Mouse (Mus musculus) hindbrain, embryonic 15.5 days (tissue): ENCODE measurements around the gene Coro2b. TPM values are rescaled to one million over a fixed set of nuclear protein-coding genes. Genes with fewer than 3 reads are reported as not detected.
A peak's percentile ranks its signal among the peaks of the same experiment; 100 is the strongest.

ENCODE experiments used
- ATAC-seq: fragments of 200-750 bp; cut with Nextera tagmentation; 2 replicates; pipeline ENCODE4 v1.8.0; 2017; ENCODE audit warnings: low read depth, moderate number of reproducible peaks, moderate TSS enrichment; ENCODE audit not compliant: low FRiP score
- H3K27ac ChIP-seq: fragments of 300-500 bp; sonication (generic); replicated peaks from 2 replicates; pipeline ENCODE4 v1.5.1; 2015; ENCODE audit warnings: mild to moderate bottlenecking, inconsistent platforms
- H3K27me3 ChIP-seq: fragments of 300-500 bp; sonication (generic); 2 replicates; pipeline ENCODE4 v1.6.1; 2015; ENCODE audit warnings: control low read depth, inconsistent platforms
- H3K36me3 ChIP-seq: fragments of 300-500 bp; sonication (generic); 2 replicates; pipeline ENCODE4 v1.6.1; 2015; ENCODE audit warnings: control low read depth, inconsistent platforms
- H3K4me1 ChIP-seq: fragments of 300-500 bp; sonication (generic); replicated peaks from 2 replicates; pipeline ENCODE4 v1.6.1; 2015; ENCODE audit warnings: control low read depth, inconsistent platforms
- H3K4me2 ChIP-seq: fragments of 300-500 bp; sonication (generic); 2 replicates; pipeline ENCODE4 v1.6.1; 2015; ENCODE audit warnings: moderate library complexity, mild to moderate bottlenecking, inconsistent platforms
- H3K4me3 ChIP-seq: fragments of 300-500 bp; sonication (generic); 2 replicates; pipeline ENCODE4 v1.5.1; 2015; ENCODE audit warnings: mild to moderate bottlenecking, inconsistent platforms
- H3K9ac ChIP-seq: fragments of 300-500 bp; sonication (generic); 2 replicates; pipeline ENCODE4 v1.6.1; 2015; ENCODE audit warnings: inconsistent platforms
- H3K9me3 ChIP-seq: fragments of 300-500 bp; sonication (generic); 2 replicates; pipeline ENCODE4 v1.6.1; 2016; ENCODE audit warnings: control low read depth, inconsistent platforms
- WGBS: fragments of 180-500 bp; shearing (Covaris S2); methylation state at CpG from one replicate; pipeline ENCODE4 v1.1.7; 2015; 5-methylcytosine and 5-hydroxymethylcytosine counted together
- polyA plus RNA-seq: library from polyadenylated mRNA; unstranded; fragments of >200 nt; fragmentation: Nextera tagmentation; extraction: Ambion mirVana; gene quantifications from 2 replicates; pipeline ENCODE4 v1.2.1, GENCODE M21; 2015

Gene Coro2b
- polyA plus RNA-seq, 1 experiment from 2014 or later, result 48.3 TPM

DNA sequence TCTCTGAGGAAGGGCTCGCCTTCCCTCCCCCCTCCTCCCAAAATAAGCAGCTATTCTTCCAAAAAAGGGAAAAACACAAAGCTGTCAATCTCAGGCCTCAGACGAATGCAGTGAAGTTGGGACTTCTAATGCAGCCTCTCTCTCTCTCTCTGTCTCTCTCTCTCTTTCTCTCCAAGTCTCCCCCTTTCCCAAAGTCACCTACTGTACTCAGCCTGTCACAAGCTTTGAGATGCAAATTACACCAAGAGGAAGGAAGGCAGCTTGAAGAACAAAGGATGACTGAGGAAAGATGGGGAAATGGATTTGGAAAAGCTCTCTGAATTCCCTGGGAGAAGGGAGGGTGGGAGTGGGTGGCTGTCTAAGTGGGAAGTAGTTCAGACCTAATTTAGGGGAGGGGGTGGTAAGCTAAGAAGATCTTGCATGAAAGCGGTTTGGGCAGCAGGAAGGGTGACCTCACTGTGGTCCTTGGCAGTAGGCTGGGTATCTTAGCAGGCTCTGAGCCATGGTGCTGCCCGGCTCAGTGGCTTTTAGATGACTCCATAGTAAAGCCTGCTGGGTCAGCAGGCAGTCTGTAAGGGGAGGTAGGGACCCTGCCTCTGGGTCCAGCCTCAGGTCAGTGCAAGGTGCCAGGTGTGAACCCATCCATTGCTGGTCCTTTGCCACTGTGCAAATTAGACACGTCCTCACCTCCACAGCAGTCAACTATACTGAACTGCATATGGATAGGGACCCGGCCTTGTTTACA, 55.8 kb downstream of the Coro2b start:
- Histone ChIP-seq H3K27me3 (no peaks in the 10 kb centered on the region), H3K4me1 (peaks cover 41% of the 10 kb centered on the region), H3K27ac (peak overlapping the region; percentile 49; the same call in 1 of the 2 replicates), H3K9me3 (no peaks in the 10 kb centered on the region), H3K36me3 (no peaks in the 10 kb centered on the region), H3K4me3 (no peak overlapping the region), H3K4me2 (no peak overlapping the region), H3K9ac (no peak overlapping the region)
- ATAC-seq, result 0 out of 2 replicates have a peak, but pooled peaks have one; percentile 24
- 44% methylated on average over 6 of the region's 6 CpGs for WGBS

DNA sequence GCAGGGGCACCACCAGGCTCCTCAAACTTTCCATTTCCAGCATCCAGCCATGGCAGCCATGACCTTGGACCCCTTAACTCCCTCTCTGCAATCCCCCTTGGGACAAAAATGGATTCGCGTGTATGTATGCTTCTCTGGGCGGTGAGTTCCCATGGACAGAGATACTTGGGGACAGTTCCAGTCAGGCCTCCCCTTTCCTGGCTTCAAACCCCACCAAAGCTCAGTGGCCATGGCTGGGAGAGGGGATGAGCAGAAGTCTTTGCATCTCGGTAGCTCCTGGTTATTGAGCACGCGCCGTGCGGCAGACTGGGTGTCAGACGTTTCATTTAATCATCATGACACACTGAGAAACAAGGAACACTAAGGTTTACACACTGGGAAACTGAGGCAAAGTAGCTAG, 56.7 kb downstream of the Coro2b start:
- Histone ChIP-seq H3K4me2 (no peak overlapping the region), H3K27me3 (no peaks in the 10 kb centered on the region), H3K9me3 (no peaks in the 10 kb centered on the region), H3K4me3 (no peak overlapping the region), H3K36me3 (no peaks in the 10 kb centered on the region), H3K9ac (no peak overlapping the region), H3K27ac (no peak overlapping the region), H3K4me1 (peaks cover 41% of the 10 kb centered on the region)
- 74% methylated on average over 9 of the region's 9 CpGs for WGBS
- no peak for ATAC-seq

DNA sequence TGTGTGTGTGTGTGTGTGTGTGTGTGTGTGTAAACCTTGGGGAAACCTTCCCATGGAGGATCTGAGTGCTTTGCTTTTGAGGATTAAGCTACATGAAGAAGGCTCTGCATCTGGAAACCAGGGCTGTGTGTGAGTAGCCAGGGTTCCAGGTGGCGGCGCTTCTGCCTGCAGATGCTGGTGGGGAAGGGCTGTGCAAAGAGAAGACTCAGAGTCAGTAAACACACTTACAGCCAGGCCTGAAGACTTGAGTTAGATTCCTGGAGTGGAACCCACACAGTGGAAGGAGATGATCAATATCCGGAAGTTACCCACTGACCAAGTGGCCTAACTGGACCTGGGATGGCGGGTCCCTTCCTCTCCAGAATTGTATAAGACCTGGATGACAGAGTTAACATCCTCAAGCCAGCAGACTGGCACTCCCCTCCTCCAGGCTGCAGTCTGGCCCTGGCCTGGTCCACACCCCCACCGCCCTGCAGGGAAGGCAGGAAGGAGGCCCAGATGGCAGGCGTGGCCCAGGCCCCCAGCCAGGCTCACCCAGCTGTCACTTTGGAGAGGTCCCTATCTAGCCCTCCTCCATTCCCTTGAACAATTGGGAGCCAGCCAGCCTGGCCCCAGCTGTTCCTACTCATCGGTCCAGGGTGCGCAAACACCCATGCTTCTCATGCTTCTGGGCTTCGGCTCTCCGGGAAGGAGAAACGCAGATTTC, 59.9 kb downstream of the Coro2b start:
- H3K4me3 ChIP-seq, result no peak overlapping the region
- H3K27ac ChIP-seq, result peak overlapping the region; percentile 37
- H3K4me2 ChIP-seq, result no peak overlapping the region
- no peak overlapping the region for H3K9ac ChIP-seq
- H3K27me3 ChIP-seq, result no peaks in the 10 kb centered on the region
- no peaks in the 10 kb centered on the region for H3K36me3 ChIP-seq
- no peaks in the 10 kb centered on the region for H3K9me3 ChIP-seq
- H3K4me1 ChIP-seq, result peaks cover 41% of the 10 kb centered on the region
- WGBS, result 40% methylated on average over 11 of the region's 11 CpGs
- peak; percentile 81 for ATAC-seq

DNA sequence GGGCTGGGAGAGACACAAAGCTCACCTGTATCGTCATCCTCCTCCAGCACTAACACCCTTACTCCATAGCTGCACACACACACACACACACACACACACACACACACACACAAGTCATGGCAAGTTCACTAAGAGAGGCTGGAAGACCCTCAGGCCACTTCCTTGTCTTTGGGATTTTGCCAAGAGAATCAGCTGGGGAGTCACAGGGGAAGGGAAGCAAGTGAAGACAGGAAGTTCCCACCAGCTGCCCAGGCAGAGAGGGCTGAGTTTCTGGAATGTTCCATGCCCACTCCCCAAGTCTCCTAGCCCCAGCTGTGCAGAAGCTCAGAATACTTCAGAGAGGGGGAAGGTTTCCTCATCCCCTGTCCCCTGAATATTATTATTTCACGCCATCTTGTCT, 62.6 kb downstream of the Coro2b start:
- no peak for ATAC-seq
- Histone ChIP-seq H3K27me3 (no peaks in the 10 kb centered on the region), H3K36me3 (no peaks in the 10 kb centered on the region), H3K4me2 (no peak overlapping the region), H3K9ac (no peak overlapping the region), H3K27ac (no peak overlapping the region), H3K4me1 (peaks cover 33% of the 10 kb centered on the region), H3K9me3 (no peaks in the 10 kb centered on the region), H3K4me3 (no peak overlapping the region)
- 89% methylated on average over 2 of the region's 2 CpGs for WGBS

DNA sequence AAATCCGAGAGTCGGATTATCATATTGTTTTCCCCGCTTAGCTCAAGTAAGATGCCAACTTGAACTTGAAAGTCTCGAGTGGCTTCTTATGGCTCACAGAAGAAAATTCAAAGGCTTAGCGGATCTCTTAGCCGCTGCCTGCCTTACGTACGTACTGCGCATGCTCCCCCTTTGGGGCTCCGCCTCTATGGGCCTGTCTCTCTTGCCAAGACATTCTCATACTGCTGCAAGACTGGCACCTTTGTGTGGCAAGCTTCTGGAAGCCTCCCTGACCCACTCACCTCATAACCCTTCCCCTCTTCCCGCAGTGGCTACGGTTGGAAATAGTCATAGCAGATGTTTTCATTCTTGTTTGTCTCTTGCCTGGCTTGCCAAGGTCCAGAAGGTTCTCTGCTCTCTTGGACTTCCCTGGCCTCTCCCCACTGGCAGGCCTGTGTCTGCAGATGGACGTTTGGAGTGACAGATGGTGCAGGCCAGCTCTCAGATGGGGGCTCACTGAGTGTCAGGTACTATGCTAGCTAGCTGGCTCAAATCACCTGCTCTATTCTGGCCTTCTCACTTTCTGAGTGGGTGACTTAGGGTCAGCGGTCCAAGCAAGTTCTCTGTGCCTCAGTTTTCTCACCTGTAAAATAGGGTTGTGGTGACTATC, 65.2 kb downstream of the Coro2b start:
- no peak for ATAC-seq
- no peak overlapping the region for H3K9ac ChIP-seq
- no peak overlapping the region for H3K27ac ChIP-seq
- H3K4me1 ChIP-seq, result peaks cover 34% of the 10 kb centered on the region
- no peaks in the 10 kb centered on the region for H3K27me3 ChIP-seq
- H3K9me3 ChIP-seq, result no peaks in the 10 kb centered on the region
- WGBS, result 78% methylated on average over 14 of the region's 14 CpGs
- no peak overlapping the region for H3K4me3 ChIP-seq
- H3K36me3 ChIP-seq, result no peaks in the 10 kb centered on the region
- no peak overlapping the region for H3K4me2 ChIP-seq

DNA sequence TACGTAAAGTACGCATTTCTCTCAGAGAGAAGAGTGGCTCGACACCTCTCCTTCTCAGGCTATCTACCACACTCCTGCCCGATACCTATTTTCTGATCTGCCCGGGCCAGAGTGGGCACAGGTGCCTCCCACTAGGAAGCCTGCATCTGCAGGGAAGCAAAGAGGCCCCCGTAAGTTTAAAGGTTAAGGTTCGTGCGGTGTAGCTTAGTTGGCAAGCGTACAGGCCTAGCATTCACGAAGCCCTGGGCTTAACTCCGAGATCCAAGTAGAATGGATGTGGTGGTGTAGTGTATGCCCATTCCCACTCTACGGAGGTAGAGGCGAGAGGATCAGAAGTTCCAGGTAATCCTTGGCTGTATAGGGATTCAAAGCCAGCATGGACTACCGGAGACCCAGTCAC, 65.8 kb downstream of the Coro2b start:
- 90% methylated on average over 14 of the region's 14 CpGs for WGBS
- no peaks in the 10 kb centered on the region for H3K27me3 ChIP-seq

DNA sequence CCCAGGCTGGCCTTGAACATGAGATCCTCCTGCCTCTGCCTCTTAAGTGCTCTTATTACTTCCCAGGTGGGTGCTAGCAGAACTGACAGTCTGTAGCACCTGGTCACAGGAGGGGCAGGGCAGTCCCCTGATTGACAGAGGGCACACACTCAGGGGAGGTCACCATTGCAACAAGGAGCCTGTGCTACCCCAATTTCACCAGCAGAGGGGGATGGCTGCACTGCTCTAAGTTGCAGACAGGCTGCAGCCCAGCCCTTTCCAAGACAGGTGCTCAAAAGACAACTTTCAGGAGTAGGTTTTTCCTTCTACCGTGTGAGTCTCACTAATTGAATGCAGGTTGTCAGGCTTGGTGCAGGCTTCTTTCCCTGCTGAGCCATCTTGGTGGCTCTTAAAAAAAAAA, 66.4 kb downstream of the Coro2b start:
- H3K27ac ChIP-seq, result no peak overlapping the region
- H3K4me2 ChIP-seq, result no peak overlapping the region
- no peaks in the 10 kb centered on the region for H3K9me3 ChIP-seq
- no peak overlapping the region for H3K9ac ChIP-seq
- H3K4me3 ChIP-seq, result no peak overlapping the region
- no peaks in the 10 kb centered on the region for H3K27me3 ChIP-seq
- peak; percentile 46; the same call in 1 of the 2 replicates for ATAC-seq
- no peaks in the 10 kb centered on the region for H3K36me3 ChIP-seq
- 22% methylated on average over 1 of the region's 1 CpGs for WGBS
- H3K4me1 ChIP-seq, result peaks cover 34% of the 10 kb centered on the region

More for the DNA sequence above, 65.8 kb downstream of the Coro2b start:
- no peak for ATAC-seq
- H3K9me3 ChIP-seq, result no peaks in the 10 kb centered on the region
- no peak overlapping the region for H3K9ac ChIP-seq
- no peak overlapping the region for H3K4me2 ChIP-seq
- H3K36me3 ChIP-seq, result no peaks in the 10 kb centered on the region
- no peak overlapping the region for H3K4me3 ChIP-seq
- H3K4me1 ChIP-seq, result peaks cover 34% of the 10 kb centered on the region
- no peak overlapping the region for H3K27ac ChIP-seq

DNA sequence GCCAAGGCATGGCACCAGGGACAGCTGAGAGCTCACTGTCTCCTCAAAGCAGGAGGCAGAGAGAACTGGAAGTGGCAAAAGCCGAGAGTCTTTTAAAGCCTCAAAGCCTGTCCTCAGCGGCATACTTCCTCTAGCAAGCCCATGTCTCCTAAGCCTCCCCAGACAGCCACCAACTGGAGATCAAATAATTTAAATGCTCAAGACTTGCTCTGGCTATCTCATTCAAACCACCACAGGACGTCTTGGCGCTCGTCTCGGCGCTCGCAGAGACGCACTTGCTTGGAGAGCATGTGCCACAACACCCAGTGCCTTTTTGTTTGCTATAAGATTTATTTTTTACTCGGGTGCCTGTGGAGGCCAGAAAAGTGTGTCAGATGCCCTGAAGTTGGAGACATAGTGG, 67.1 kb downstream of the Coro2b start:
- Histone ChIP-seq H3K4me3 (no peak overlapping the region), H3K4me2 (no peak overlapping the region), H3K27ac (peak overlapping the region; percentile 52), H3K27me3 (no peaks in the 10 kb centered on the region), H3K9ac (no peak overlapping the region), H3K4me1 (peaks cover 34% of the 10 kb centered on the region), H3K9me3 (no peaks in the 10 kb centered on the region), H3K36me3 (no peaks in the 10 kb centered on the region)
- 70% methylated on average over 10 of the region's 10 CpGs for WGBS
- ATAC-seq, result no peak

DNA sequence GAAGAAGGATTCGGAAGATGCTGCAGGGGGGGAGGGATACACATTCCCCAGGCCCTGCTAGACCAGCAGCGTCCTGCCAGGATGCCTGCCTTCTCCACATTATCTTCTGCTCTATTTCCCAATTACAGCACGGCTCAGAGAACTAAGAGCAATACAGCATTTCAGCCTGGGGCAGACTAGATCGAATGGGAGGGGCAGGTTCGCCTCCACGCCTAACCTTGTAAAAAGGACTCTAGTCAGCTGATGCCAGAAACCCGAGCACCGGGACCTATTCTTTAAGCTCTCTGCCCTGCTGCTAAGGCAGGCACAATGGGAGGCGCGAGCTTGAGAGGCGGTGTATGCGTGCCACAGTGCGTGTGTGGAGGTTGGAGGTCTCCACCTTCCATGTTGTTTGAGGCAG, 67.7 kb downstream of the Coro2b start:
- no peak overlapping the region for H3K9ac ChIP-seq
- peaks cover 34% of the 10 kb centered on the region for H3K4me1 ChIP-seq
- H3K27ac ChIP-seq, result peak overlapping the region; percentile 52
- H3K9me3 ChIP-seq, result no peaks in the 10 kb centered on the region
- no peak overlapping the region for H3K4me2 ChIP-seq
- WGBS, result 21% methylated on average over 13 of the region's 13 CpGs
- no peak overlapping the region for H3K4me3 ChIP-seq
- ATAC-seq, result peak; percentile 65
- no peaks in the 10 kb centered on the region for H3K36me3 ChIP-seq
- no peaks in the 10 kb centered on the region for H3K27me3 ChIP-seq

DNA sequence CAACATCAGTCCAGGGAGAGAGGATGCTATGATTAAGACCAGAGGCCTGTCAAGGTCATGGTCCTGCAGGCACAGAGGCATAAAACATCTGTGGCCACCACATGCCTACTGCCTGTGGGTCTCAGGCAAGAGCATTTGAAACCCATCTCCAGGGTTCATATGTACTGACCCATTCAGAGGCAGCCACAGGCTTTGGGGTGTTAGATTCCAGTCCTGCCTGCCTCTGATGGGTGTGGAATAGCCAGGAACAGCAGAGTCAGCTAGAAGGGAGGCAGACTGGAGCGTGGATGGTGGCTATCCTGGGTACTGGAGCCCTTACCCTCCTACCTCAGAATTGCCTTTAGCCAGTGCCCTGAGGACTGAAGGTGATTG, 69.4 kb downstream of the Coro2b start:
- H3K36me3 ChIP-seq, result no peaks in the 10 kb centered on the region
- 100% methylated on average over 1 of the region's 1 CpGs for WGBS
- ATAC-seq, result no peak
- H3K4me3 ChIP-seq, result no peak overlapping the region
- no peaks in the 10 kb centered on the region for H3K9me3 ChIP-seq
- H3K4me1 ChIP-seq, result peaks cover 34% of the 10 kb centered on the region
- H3K4me2 ChIP-seq, result no peak overlapping the region
- H3K27ac ChIP-seq, result no peak overlapping the region; the same call in 1 of the 2 replicates
- H3K27me3 ChIP-seq, result no peaks in the 10 kb centered on the region
- no peak overlapping the region for H3K9ac ChIP-seq

DNA sequence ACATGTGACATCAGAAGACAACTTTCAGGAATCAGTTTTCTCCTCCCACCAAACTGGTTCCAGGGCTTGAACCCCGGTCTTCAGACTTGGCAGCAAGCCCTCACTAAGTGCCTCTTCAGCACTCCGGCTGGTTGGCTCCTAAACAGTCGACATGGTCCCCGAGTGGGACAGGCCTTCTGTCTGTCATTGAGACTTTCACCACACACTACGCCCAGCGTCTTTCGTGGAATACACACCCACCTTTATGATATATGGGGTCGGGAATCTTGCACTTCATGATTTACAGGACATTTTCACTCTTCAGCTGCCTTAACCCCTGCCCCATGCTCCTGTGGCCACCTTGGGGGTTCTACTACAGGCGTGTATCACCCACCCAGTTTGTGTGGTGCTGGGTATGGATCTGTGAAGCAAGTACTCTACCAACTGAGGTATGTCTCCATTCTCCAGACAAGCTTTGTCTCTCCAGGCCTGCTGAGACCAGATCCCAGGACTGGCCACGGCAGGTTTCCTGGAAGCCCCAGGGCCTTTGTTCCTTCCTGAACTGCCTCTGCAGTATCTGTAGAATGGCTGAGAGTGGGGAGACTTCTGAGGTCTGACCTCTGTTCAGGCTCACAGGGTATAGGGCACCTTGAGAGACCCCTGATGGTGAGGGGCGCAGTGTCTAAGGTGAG, 70.0 kb downstream of the Coro2b start:
- no peak overlapping the region for H3K9ac ChIP-seq
- H3K27ac ChIP-seq, result no peak overlapping the region; the same call in 1 of the 2 replicates

DNA sequence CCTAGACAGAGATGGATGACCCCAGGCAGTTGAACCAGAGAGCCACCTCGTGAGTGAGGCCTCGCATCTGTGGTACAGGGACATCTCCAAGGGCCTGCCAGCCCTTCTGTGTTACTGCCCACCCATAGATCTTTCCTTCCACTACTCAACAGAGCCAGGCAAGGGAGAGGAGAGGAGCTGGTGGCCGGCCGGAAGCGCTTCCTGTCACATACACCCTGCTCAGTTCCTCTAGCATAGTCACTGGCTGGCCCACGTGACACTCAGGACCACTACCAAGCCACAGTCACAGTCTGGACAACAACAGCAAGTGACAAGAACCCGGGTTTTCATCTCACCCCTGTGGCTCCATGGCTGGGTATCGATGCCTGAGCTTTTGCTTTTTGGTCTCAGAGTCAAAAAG, 70.8 kb downstream of the Coro2b start:
- ATAC-seq, result no peak
- H3K4me2 ChIP-seq, result no peak overlapping the region
- no peak overlapping the region for H3K27ac ChIP-seq
- H3K36me3 ChIP-seq, result no peaks in the 10 kb centered on the region
- no peak overlapping the region for H3K4me3 ChIP-seq
- H3K9me3 ChIP-seq, result no peaks in the 10 kb centered on the region
- peaks cover 27% of the 10 kb centered on the region for H3K4me1 ChIP-seq
- no peaks in the 10 kb centered on the region for H3K27me3 ChIP-seq
- WGBS, result 81% methylated on average over 8 of the region's 8 CpGs
- no peak overlapping the region for H3K9ac ChIP-seq

More for the DNA sequence above, 70.0 kb downstream of the Coro2b start:
- H3K36me3 ChIP-seq, result no peaks in the 10 kb centered on the region
- no peak for ATAC-seq
- WGBS, result 82% methylated on average over 11 of the region's 11 CpGs
- H3K4me1 ChIP-seq, result peaks cover 34% of the 10 kb centered on the region
- H3K4me2 ChIP-seq, result no peak overlapping the region
- H3K27me3 ChIP-seq, result no peaks in the 10 kb centered on the region
- H3K4me3 ChIP-seq, result no peak overlapping the region
- no peaks in the 10 kb centered on the region for H3K9me3 ChIP-seq
